Mouse (Mus musculus): ENCODE data around the gene Igfbp1.

DNA sequence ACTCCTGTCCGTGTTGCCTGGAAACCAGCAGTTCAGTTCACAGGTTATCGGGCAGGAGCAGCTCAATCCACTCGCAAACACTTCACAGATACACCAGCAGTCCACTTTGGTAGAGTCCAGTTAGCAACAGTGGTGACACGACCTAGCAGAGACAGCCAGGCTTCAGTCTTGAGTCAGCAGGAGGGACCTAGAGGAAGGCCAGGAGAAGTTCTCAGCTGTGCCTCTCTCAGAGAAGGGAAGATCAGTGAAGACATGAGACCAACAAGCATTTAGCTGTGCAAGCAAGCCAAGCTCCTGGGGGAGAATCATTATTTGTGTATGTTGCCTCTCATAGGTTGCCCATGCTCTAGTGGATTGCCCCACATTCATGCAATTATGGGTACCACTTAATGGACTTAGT, 30.5 kb downstream of the Igfbp1 start:
- TF ChIP-seq CTCF (IDR thresholded peaks at IDR 0.05; ENCODE audit: low read depth, low read length) (no peak), POLR2A (IDR thresholded peaks at IDR 0.05; ENCODE audit: borderline replicate concordance, low read depth, low read length) (no peak)
